Mouse (Mus musculus): Measurements from ENCODE around the gene Fhit. TPM values are rescaled to one million over a fixed set of nuclear protein-coding genes. Genes with fewer than 3 reads are reported as not detected.

Gene Fhit
- polyA plus RNA-seq, 1 experiment = 0.25 TPM

DNA sequence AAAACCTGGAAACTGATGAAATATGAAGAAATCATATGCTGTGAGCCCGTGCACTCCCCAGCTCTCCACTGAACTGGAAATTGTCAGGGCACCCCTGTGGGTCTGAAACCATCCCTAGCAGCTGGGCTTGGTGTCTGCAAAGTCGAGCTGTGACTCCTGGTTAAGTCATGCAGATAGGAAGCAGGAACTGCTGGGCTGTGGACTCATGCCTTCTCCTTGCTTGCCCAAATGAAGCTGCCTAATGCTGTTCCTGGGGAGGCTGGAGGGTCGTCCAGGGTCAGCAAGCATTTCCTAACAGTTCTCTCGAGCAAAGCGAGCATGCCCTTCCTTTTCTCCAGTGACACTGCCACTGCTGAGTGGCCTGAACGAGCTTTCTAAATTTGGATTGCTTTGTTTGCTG is 607.1 kb downstream of the Fhit start:
- H3K4me1 ChIP-seq = no peaks in the 10 kb centered on the region
- TF ChIP-seq GATA1 (IDR thresholded peaks at IDR 0.05; ENCODE audit: borderline replicate concordance, low read length) (no peak), FLI1 (IDR thresholded peaks at IDR 0.05; ENCODE audit: low read length) (no peak)
- H3K27me3 ChIP-seq (replicated peaks) = no peaks in the 10 kb centered on the region
- H3K4me3 ChIP-seq (replicated peaks) = no peak overlapping the region
- H3K36me3 ChIP-seq (replicated peaks; ENCODE audit: low read length) = no peaks in the 10 kb centered on the region
- H3K9me3 ChIP-seq = no peaks in the 10 kb centered on the region

DNA sequence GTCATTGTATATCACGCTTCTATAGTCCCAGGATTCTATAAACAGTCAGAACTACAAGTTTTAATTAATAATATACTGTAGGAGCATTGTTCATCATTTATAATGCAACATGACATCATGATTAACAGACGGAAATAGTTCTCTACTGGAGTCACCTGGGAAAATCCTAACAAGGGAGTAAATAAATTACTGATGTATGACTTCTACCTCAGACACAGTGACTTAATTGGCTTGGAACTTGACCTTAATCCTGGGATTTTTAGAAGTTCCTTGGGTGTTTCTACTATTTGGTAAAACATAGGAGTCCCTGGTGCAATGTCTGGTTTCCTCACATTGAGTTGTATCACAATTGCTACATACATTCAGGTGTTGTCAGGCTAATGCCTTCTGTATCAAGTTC is 613.2 kb downstream of the Fhit start:
- H3K36me3 ChIP-seq (replicated peaks; ENCODE audit: low read length) = no peaks in the 10 kb centered on the region
- no peaks in the 10 kb centered on the region for H3K4me1 ChIP-seq
- TF ChIP-seq GATA1 (IDR thresholded peaks at IDR 0.05; ENCODE audit: borderline replicate concordance, low read length) (no peak), FLI1 (IDR thresholded peaks at IDR 0.05; ENCODE audit: low read length) (no peak)
- H3K4me3 ChIP-seq (replicated peaks) = no peak overlapping the region
- no peaks in the 10 kb centered on the region for H3K9me3 ChIP-seq
- no peaks in the 10 kb centered on the region for H3K27me3 ChIP-seq (replicated peaks)

DNA sequence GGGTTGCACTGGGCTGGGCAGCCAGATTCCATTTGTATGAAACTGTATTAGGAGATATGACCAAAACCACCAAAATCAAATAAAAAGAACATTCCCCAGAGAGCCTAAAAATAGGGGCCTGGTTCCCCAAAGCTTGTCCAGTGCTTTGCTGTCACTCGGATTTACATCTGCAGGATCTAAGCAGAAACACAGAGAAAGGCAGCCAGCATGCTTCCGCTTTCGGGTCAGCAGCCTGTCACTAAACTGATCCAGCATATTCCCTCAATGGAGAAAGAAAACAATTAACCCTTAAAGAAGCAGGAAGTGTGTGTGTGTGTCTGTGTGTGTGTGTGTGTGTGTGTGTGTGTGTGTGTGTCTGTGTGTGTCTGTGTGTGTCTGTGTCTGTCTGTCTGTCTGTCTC is 615.9 kb downstream of the Fhit start:
- no peaks in the 10 kb centered on the region for H3K36me3 ChIP-seq (replicated peaks; ENCODE audit: low read length)
- no peaks in the 10 kb centered on the region for H3K27me3 ChIP-seq (replicated peaks)
- TF ChIP-seq FLI1 (IDR thresholded peaks at IDR 0.05; ENCODE audit: low read length) = no peak
- H3K4me3 ChIP-seq (replicated peaks) = no peak overlapping the region
- no peaks in the 10 kb centered on the region for H3K9me3 ChIP-seq
- no peaks in the 10 kb centered on the region for H3K4me1 ChIP-seq

DNA sequence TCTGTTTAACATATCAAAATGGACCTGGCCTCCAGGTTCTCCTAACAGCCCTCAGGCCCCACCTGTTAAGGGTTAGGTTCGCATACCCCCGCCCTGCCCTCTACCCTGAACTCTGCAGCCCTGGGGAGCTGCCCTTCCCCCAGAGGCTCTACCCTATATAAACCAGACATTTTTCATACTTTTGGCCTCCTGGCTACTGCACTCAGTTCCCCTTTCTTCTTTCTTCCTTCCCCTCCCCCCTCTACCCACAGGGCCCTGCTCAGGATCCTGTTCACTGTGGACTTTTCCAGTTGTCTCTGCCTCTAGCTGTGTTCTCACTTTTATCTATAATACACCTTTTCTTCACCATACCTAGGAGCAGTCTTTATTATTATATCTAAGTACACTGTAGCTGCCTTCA is 627.0 kb downstream of the Fhit start:
- Histone ChIP-seq H3K4me3 (replicated peaks) (no peak overlapping the region), H3K36me3 (replicated peaks; ENCODE audit: low read length) (no peaks in the 10 kb centered on the region), H3K27me3 (replicated peaks) (no peaks in the 10 kb centered on the region), H3K9me3 (no peaks in the 10 kb centered on the region), H3K4me1 (peaks cover 13% of the 10 kb centered on the region; the same call in 1 of the 2 replicates)
- TF ChIP-seq GATA1 (IDR thresholded peaks at IDR 0.05; ENCODE audit: borderline replicate concordance, low read length) = no peak
- TF ChIP-seq FLI1 (IDR thresholded peaks at IDR 0.05; ENCODE audit: low read length) = no peak

DNA sequence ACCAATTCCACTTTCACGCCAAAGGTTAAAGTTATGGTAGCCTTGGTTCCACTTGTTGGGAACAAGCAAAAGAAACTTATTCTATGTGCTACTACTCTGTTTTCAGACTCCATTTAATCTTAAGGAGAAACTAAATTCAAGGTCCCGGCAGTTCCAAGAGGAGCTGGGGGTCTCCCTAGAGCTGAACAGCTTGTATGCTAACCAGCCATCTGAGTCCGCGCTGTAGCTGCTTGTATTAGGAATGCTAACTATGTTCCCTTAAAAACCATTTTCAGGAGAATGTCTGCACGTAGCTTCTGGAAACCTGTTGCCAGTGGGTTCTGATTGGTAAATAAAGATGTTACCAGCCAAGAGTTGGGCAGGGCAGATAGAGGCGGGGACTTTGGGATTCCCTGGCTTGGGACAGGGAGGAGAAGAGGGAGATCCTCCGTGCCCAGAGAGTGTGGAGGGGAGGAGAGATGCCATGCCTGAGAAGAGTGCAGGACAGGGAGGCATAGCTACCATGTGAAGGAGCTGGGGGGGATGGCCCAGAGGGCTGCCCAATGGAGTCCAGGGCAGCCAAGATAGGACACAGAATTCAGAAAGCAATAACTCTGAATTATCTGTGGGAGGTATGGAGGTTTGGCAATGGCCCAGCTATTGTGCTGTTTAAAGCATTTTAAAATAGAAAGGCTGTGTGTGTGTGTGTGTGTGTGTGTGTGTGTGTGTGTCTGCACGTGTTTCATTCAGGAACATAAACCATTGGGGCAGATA is 629.9 kb downstream of the Fhit start:
- Histone ChIP-seq H3K27me3 (replicated peaks) (no peaks in the 10 kb centered on the region), H3K4me3 (replicated peaks) (no peak overlapping the region), H3K9me3 (no peaks in the 10 kb centered on the region), H3K36me3 (replicated peaks; ENCODE audit: low read length) (no peaks in the 10 kb centered on the region), H3K4me1 (peaks cover 16% of the 10 kb centered on the region)
- no peak for TF ChIP-seq GATA1 (IDR thresholded peaks at IDR 0.05; ENCODE audit: borderline replicate concordance, low read length)
- no peak for TF ChIP-seq FLI1 (IDR thresholded peaks at IDR 0.05; ENCODE audit: low read length)

DNA sequence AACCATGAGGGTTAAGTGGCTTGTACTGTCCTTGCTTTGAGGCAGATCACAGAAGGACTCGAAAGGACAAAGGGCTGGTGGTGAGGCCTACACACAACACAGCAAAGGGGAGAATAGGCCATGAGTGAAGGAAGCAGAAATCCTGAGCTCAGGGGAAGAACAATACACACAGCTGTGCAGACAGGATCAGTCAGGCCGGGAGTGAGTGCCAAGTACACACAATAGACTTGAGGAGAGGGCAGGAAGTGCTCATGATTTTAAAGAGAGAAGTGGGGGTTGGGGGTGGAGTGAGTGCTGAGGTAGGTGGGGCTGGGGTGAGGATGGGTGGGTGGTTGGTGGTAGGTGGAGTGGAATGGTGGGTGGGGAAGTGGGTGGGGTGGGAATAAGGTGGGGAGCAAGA is 635.0 kb downstream of the Fhit start:
- no peak for TF ChIP-seq FLI1 (IDR thresholded peaks at IDR 0.05; ENCODE audit: low read length)
- TF ChIP-seq GATA1 (IDR thresholded peaks at IDR 0.05; ENCODE audit: borderline replicate concordance, low read length) = no peak
- Histone ChIP-seq H3K27me3 (replicated peaks) (no peaks in the 10 kb centered on the region), H3K36me3 (replicated peaks; ENCODE audit: low read length) (no peaks in the 10 kb centered on the region), H3K4me1 (peaks cover 7% of the 10 kb centered on the region), H3K9me3 (no peaks in the 10 kb centered on the region), H3K4me3 (replicated peaks) (no peak overlapping the region)

DNA sequence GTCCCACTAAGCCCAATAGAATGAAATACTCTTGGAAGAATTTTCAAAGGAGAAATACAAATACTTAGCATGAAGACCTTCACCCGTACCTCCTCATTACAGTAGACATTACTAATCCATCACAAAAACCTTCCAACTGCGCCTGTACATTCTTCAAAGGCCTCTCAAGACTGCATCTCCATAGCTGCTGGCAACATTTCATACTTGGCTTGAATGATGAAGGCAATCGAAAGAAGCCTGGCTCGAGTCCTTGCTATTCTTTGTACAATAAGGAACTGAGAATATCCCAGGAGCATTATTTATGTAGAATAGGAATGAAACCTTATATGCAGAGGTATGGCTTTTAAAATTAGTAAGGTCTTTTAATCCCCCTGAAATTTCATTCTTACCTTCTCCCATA is 636.0 kb downstream of the Fhit start:
- Histone ChIP-seq H3K4me3 (replicated peaks) (no peak overlapping the region), H3K9me3 (no peaks in the 10 kb centered on the region), H3K36me3 (replicated peaks; ENCODE audit: low read length) (no peaks in the 10 kb centered on the region), H3K4me1 (peaks cover 7% of the 10 kb centered on the region), H3K27me3 (replicated peaks) (no peaks in the 10 kb centered on the region)
- TF ChIP-seq GATA1 (IDR thresholded peaks at IDR 0.05; ENCODE audit: borderline replicate concordance, low read length) (no peak), FLI1 (IDR thresholded peaks at IDR 0.05; ENCODE audit: low read length) (no peak)

DNA sequence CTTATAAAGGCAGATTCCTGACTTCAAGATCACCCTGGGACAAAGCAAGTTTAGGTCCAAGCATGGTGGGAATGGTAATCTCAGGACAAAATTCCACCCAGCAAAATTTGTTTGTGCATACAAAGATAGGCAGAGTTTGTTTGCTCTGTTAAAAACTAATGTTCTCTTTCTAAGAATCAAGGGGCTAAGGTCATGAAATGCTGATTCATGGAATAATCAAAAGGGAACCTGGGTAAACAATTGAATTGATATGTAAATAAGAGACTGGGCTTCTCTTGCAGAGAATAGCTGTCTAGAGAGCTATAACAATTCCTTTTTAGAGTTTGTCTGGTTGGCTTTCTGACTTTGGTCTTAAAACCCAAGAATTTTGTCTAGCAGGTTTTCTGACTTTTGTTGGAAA is 647.8 kb downstream of the Fhit start:
- Histone ChIP-seq H3K4me1 (0 out of 2 replicates have a peak, but pooled peaks cover 3% of the 10 kb centered on the region), H3K27me3 (replicated peaks) (no peaks in the 10 kb centered on the region), H3K9me3 (no peaks in the 10 kb centered on the region), H3K36me3 (replicated peaks; ENCODE audit: low read length) (no peaks in the 10 kb centered on the region), H3K4me3 (replicated peaks) (no peak overlapping the region)
- TF ChIP-seq GATA1 (IDR thresholded peaks at IDR 0.05; ENCODE audit: borderline replicate concordance, low read length) (no peak), FLI1 (IDR thresholded peaks at IDR 0.05; ENCODE audit: low read length) (no peak)

DNA sequence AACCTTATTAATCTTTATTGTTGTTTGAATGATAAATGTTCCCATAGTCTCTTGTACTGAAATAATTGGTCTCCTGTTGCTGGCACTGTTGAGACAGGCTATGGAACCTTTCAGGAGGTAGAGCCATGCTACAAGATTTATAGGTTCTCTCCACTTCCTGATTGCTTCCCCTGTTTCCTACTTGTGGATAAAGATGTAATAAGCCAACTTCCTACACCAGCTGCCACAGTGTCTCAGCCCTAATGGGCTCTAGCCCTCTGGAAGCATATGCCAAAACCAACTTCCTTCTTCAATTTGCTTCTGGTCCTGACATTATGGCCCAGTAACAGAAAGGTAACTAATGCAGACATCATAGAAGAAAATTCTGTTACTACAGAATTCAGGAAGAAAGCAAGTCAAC is 652.6 kb downstream of the Fhit start:
- Histone ChIP-seq H3K4me3 (replicated peaks) (no peak overlapping the region), H3K9me3 (no peaks in the 10 kb centered on the region)
- TF ChIP-seq FLI1 (IDR thresholded peaks at IDR 0.05; ENCODE audit: low read length) = no peak
- TF ChIP-seq GATA1 (IDR thresholded peaks at IDR 0.05; ENCODE audit: borderline replicate concordance, low read length) = no peak

DNA sequence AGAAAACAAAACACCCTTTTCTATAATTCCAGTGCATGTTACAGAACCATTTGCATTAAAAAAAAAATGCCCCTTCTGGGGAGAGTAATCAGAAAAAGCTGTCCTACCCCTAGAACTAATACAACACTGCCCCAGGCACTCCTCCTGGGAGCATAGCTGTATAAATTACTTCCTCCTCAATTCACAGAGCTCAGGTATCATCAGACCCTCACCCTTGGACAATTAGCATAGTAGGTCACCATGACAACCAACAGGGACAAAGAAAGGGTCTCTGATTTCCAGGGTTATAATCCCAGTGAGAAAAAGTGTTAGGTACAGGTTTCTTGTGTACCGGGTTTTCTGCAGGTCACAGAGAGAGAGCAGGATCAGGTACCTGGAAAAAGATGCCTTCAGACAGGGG is 654.3 kb downstream of the Fhit start:
- 0 out of 2 replicates have a peak, but pooled peaks cover 3% of the 10 kb centered on the region for H3K4me1 ChIP-seq
- H3K36me3 ChIP-seq (replicated peaks; ENCODE audit: low read length) = no peaks in the 10 kb centered on the region
- no peak overlapping the region for H3K4me3 ChIP-seq (replicated peaks)
- H3K27me3 ChIP-seq (replicated peaks) = no peaks in the 10 kb centered on the region
- TF ChIP-seq FLI1 (IDR thresholded peaks at IDR 0.05; ENCODE audit: low read length) (no peak), GATA1 (IDR thresholded peaks at IDR 0.05; ENCODE audit: borderline replicate concordance, low read length) (no peak)
- H3K9me3 ChIP-seq = no peaks in the 10 kb centered on the region

More for the DNA sequence above, 652.6 kb downstream of the Fhit start:
- H3K27me3 ChIP-seq (replicated peaks) = no peaks in the 10 kb centered on the region
- H3K36me3 ChIP-seq (replicated peaks; ENCODE audit: low read length) = no peaks in the 10 kb centered on the region
- H3K4me1 ChIP-seq = 0 out of 2 replicates have a peak, but pooled peaks cover 3% of the 10 kb centered on the region

Data from megakaryocyte, embryonic 14.5 days (primary cell).